Mouse (Mus musculus) C2C12 (cell line): ENCODE measurements at regions not wholly inside any gene's neighbourhood (a gene's known extent, or its start where the extent isn't known, plus 50 kb on each side); places are given as distances from the start of the nearest gene placed in this dataset.

ENCODE experiments used
- H3K27me3 ChIP-seq: one replicate; pipeline ENCODE4 v1.6.1; 2011; ENCODE audit not compliant: control insufficient read depth, insufficient read depth, insufficient read length
- H3K36me3 ChIP-seq: one replicate; pipeline ENCODE4 v1.6.1; 2011; ENCODE audit not compliant: control insufficient read depth, insufficient read depth
- H3K4me3 ChIP-seq: one replicate; pipeline ENCODE4 v1.5.1; 2011; ENCODE audit warnings: mild to moderate bottlenecking, control low read depth; ENCODE audit not compliant: poor library complexity, insufficient read depth, severe bottlenecking
- H3K79me2 ChIP-seq: one replicate; pipeline ENCODE4 v1.6.1; 2011; ENCODE audit not compliant: control insufficient read depth, insufficient read depth
- H3K79me3 ChIP-seq: one replicate; pipeline ENCODE4 v1.6.1; 2011; ENCODE audit warnings: low read depth, control low read depth
- H3ac ChIP-seq: one replicate; pipeline ENCODE3; 2011; ENCODE audit warnings: low read depth; ENCODE audit not compliant: control insufficient read depth, insufficient read length
- CEBPB ChIP-seq: IDR thresholded peaks from one replicate; pipeline ENCODE4 v1.6.1; 2011; ENCODE audit warnings: low read depth, mild to moderate bottlenecking, control low read depth, moderate library complexity
- CTCF ChIP-seq: IDR thresholded peaks from one replicate; pipeline ENCODE4 v1.5.1; 2011; ENCODE audit not compliant: control insufficient read depth, insufficient read depth, insufficient read length
- FOSL1 ChIP-seq: IDR thresholded peaks from one replicate; pipeline ENCODE4 v1.8.0; 2011; ENCODE audit warnings: mild to moderate bottlenecking, low read length; ENCODE audit not compliant: poor library complexity, insufficient read depth, severe bottlenecking
- MAX ChIP-seq: IDR thresholded peaks from one replicate; pipeline ENCODE4 v1.6.1; 2011; ENCODE audit warnings: mild to moderate bottlenecking, control low read depth
- MYOD1 ChIP-seq: IDR thresholded peaks from one replicate; pipeline ENCODE4 v1.6.1; 2011; ENCODE audit warnings: low read depth; ENCODE audit not compliant: control insufficient read depth, insufficient read length
- MYOG ChIP-seq: IDR thresholded peaks from one replicate; pipeline ENCODE4 v1.6.1; 2011; ENCODE audit not compliant: control insufficient read depth, insufficient read length; ENCODE audit errors: extremely low read depth
- USF1 ChIP-seq: IDR thresholded peaks from one replicate; pipeline ENCODE4 v1.6.1; 2011; ENCODE audit warnings: low read depth, mild to moderate bottlenecking, control low read depth, moderate library complexity

GRCm38 (mm10) chr13:107888231-107888555 is 156.1 kb upstream of the Smim15 start:
- H3K79me2 ChIP-seq = peaks cover 40% of the 10 kb centered on the region
- no peaks in the 10 kb centered on the region for H3K36me3 ChIP-seq
- H3K4me3 ChIP-seq = peak overlapping the region; percentile 41
- H3ac ChIP-seq = peak overlapping the region; percentile 27
- no peaks in the 10 kb centered on the region for H3K27me3 ChIP-seq
- TF ChIP-seq CTCF (no peak), MAX (no peak)
- H3K79me3 ChIP-seq = peaks cover 21% of the 10 kb centered on the region

- Histone ChIP-seq H3K79me2 (peaks cover 40% of the 10 kb centered on the region), H3K36me3 (no peaks in the 10 kb centered on the region), H3K27me3 (no peaks in the 10 kb centered on the region), H3K4me3 (peak overlapping the region; percentile 41), H3K79me3 (peaks cover 21% of the 10 kb centered on the region), H3ac (no peak overlapping the region)
- TF ChIP-seq MAX (no peak), CEBPB (no peak), USF1 (no peak)
Measured at GRCm38 (mm10) chr13:107887366-107888230, 156.6 kb upstream of the Smim15 start.

- Histone ChIP-seq H3K36me3 (no peaks in the 10 kb centered on the region), H3K79me2 (peaks cover 46% of the 10 kb centered on the region), H3ac (no peak overlapping the region), H3K79me3 (peaks cover 24% of the 10 kb centered on the region), H3K27me3 (no peaks in the 10 kb centered on the region), H3K4me3 (no peak overlapping the region)
- TF ChIP-seq FOSL1 (no peak), USF1 (no peak), MYOG (no peak), CTCF (no peak), MAX (no peak), MYOD1 (no peak), CEBPB (no peak)
Measured at GRCm38 (mm10) chr13:107884836-107885235, 159.4 kb upstream of the Smim15 start.

GRCm38 (mm10) chr13:107882337-107882736 is 161.9 kb upstream of the Smim15 start:
- H3K27me3 ChIP-seq = no peaks in the 10 kb centered on the region
- no peaks in the 10 kb centered on the region for H3K36me3 ChIP-seq
- H3ac ChIP-seq = no peak overlapping the region
- no peak overlapping the region for H3K4me3 ChIP-seq
- TF ChIP-seq CTCF (no peak), MYOD1 (no peak), USF1 (no peak), CEBPB (no peak), MYOG (no peak), FOSL1 (no peak), MAX (no peak)
- H3K79me3 ChIP-seq = peaks cover 24% of the 10 kb centered on the region
- H3K79me2 ChIP-seq = peaks cover 50% of the 10 kb centered on the region

- Histone ChIP-seq H3K36me3 (no peaks in the 10 kb centered on the region), H3K4me3 (no peak overlapping the region), H3ac (no peak overlapping the region), H3K79me2 (peaks cover 33% of the 10 kb centered on the region), H3K27me3 (no peaks in the 10 kb centered on the region), H3K79me3 (peaks cover 14% of the 10 kb centered on the region)
- no peak for TF ChIP-seq MYOG
- TF ChIP-seq USF1 = no peak
- TF ChIP-seq MYOD1 = no peak
- TF ChIP-seq CEBPB = no peak
- TF ChIP-seq CTCF = no peak
- no peak for TF ChIP-seq MAX
- no peak for TF ChIP-seq FOSL1
Measured at GRCm38 (mm10) chr13:107880551-107880950, 163.7 kb upstream of the Smim15 start.

GRCm38 (mm10) chr13:107879535-107879934 is 164.7 kb upstream of the Smim15 start:
- no peak for TF ChIP-seq FOSL1
- no peak for TF ChIP-seq CEBPB
- TF ChIP-seq MYOG = no peak
- no peak for TF ChIP-seq CTCF
- no peak for TF ChIP-seq MYOD1
- no peak for TF ChIP-seq MAX
- TF ChIP-seq USF1 = no peak
- Histone ChIP-seq H3K4me3 (no peak overlapping the region), H3K27me3 (no peaks in the 10 kb centered on the region), H3ac (no peak overlapping the region), H3K36me3 (no peaks in the 10 kb centered on the region), H3K79me2 (peaks cover 25% of the 10 kb centered on the region), H3K79me3 (peaks cover 9% of the 10 kb centered on the region)
